8 mouse cellular contexts compared by ENCODE assay signal in genomic region chr9:72531996-72532380, GRCm38 (mm10). TPM values are rescaled to one million over a fixed set of nuclear protein-coding genes. Genes with fewer than 3 reads are reported as not detected.
DNase-seq lines count a peak whose midpoint lies in the region; ATAC-seq and TF ChIP-seq lines count a peak whose summit lies in the region.

Rfx7 (plus strand) TSS chr9:72532240.

- H3K27ac ChIP-seq in embryonic facial prominence, embryonic 15.5 days (replicated peaks): peak within 1 kb of the TSS; percentile 100
- H3K27ac ChIP-seq in kidney, embryonic 14.5 days (ENCODE audit: low read depth, low read length): peak within 1 kb of the TSS; percentile 99
- H3K27ac ChIP-seq in midbrain, postnatal 0 days (ENCODE audit: low read depth, low read length): peak within 1 kb of the TSS; percentile 100

- 1% methylated on average over 55 of the region's 63 CpGs for WGBS in embryonic facial prominence, embryonic 15.5 days
- WGBS in kidney, embryonic 14.5 days: 1% methylated on average over 41 of the region's 63 CpGs
- 10% methylated on average over 27 of the region's 63 CpGs for WGBS in midbrain, postnatal 0 days

- peak within 1 kb of the TSS; percentile 97 for H3K9ac ChIP-seq in embryonic facial prominence, embryonic 15.5 days
- H3K9ac ChIP-seq in kidney, embryonic 14.5 days (ENCODE audit: low read depth, low read length): peak within 1 kb of the TSS; percentile 97
- H3K9ac ChIP-seq in midbrain, postnatal 0 days (replicated peaks; ENCODE audit: low read length, poor library complexity, severe bottlenecking): peak within 1 kb of the TSS; percentile 91

- H3K9me3 ChIP-seq in embryonic facial prominence, embryonic 15.5 days (replicated peaks): no peaks in the 10 kb centered on the region
- H3K9me3 ChIP-seq in kidney, embryonic 14.5 days (ENCODE audit: control insufficient read depth, low read length): no peaks in the 10 kb centered on the region
- no peaks in the 10 kb centered on the region for H3K9me3 ChIP-seq in midbrain, postnatal 0 days (ENCODE audit: low read length)

- H3K4me1 ChIP-seq in embryonic facial prominence, embryonic 15.5 days: peaks cover 10% of the 10 kb centered on the region
- H3K4me1 ChIP-seq in kidney, embryonic 14.5 days (ENCODE audit: control insufficient read depth, insufficient read depth, low read length): peaks cover 4% of the 10 kb centered on the region; the same call in 1 of the 2 replicates
- peaks cover 5% of the 10 kb centered on the region for H3K4me1 ChIP-seq in midbrain, postnatal 0 days (ENCODE audit: insufficient read depth, low read length)

- no peak for TF ChIP-seq CTCF in midbrain, postnatal 0 days (IDR thresholded peaks at IDR 0.05)

- peak; percentile 53 for ATAC-seq in CD4-positive, CD25-positive, alpha-beta regulatory T cell, adult 4 months
- ATAC-seq in embryonic facial prominence, embryonic 15.5 days (ENCODE audit: insufficient number of reproducible peaks, low FRiP score, low TSS enrichment, low read depth): peak; percentile 89
- peak; percentile 89 for ATAC-seq in kidney, embryonic 14.5 days (ENCODE audit: low FRiP score, low TSS enrichment)
- peak; percentile 91 for ATAC-seq in midbrain, postnatal 0 days (ENCODE audit: low FRiP score)

- H3K4me3 ChIP-seq in embryonic facial prominence, embryonic 15.5 days (replicated peaks): peak within 1 kb of the TSS; percentile 91
- peak within 1 kb of the TSS; percentile 94 for H3K4me3 ChIP-seq in kidney, embryonic 14.5 days (ENCODE audit: low read length)
- H3K4me3 ChIP-seq in midbrain, postnatal 0 days (ENCODE audit: low read depth, low read length): peak within 1 kb of the TSS; percentile 90

- DNase-seq in brain, adult 2 months (ENCODE audit: low read depth, low spot score): peak; percentile 91
- DNase-seq in heart, adult 9 months (ENCODE audit: low spot score in 2 of 2): peak; percentile 54 to 70
- DNase-seq in liver: peak; percentile 83
- peak; percentile 91 for DNase-seq in midbrain, postnatal 0 days (ENCODE audit: low spot score)
- peak; percentile 76 to 88 for DNase-seq in spleen, postnatal 4 days (ENCODE audit: low spot score in 2 of 2)

- H3K36me3 ChIP-seq in embryonic facial prominence, embryonic 15.5 days: no peaks in the 10 kb centered on the region
- no peaks in the 10 kb centered on the region for H3K36me3 ChIP-seq in kidney, embryonic 14.5 days (ENCODE audit: control insufficient read depth, insufficient read depth, low read length)
- no peaks in the 10 kb centered on the region for H3K36me3 ChIP-seq in midbrain, postnatal 0 days (ENCODE audit: insufficient read depth, low read length)

- H3K27me3 ChIP-seq in embryonic facial prominence, embryonic 15.5 days: no peaks in the 10 kb centered on the region
- H3K27me3 ChIP-seq in kidney, embryonic 14.5 days (ENCODE audit: control insufficient read depth, insufficient read depth, low read length): no peaks in the 10 kb centered on the region
- no peaks in the 10 kb centered on the region for H3K27me3 ChIP-seq in midbrain, postnatal 0 days (ENCODE audit: insufficient read depth, low read length)

- H3K4me2 ChIP-seq in embryonic facial prominence, embryonic 15.5 days (replicated peaks): peak within 1 kb of the TSS; percentile 63
- H3K4me2 ChIP-seq in kidney, embryonic 14.5 days (replicated peaks; ENCODE audit: low read depth, low read length): peak within 1 kb of the TSS; percentile 67
- peak within 1 kb of the TSS; percentile 63 for H3K4me2 ChIP-seq in midbrain, postnatal 0 days (ENCODE audit: low read depth, low read length, poor library complexity, severe bottlenecking)

RNA-seq across cellular contexts. Expression of gene Rfx7, which starts in this region (rescaled TPM):
- 10 to 100 TPM; 18.3 to 22.9 TPM for polyA plus RNA-seq in CD4-positive, CD25-positive, alpha-beta regulatory T cell, adult 4 months (2017; shearing (Covaris generic))
- 9.8 and 10.3 TPM in 2 replicates for polyA plus RNA-seq in embryonic facial prominence, embryonic 15.5 days (2015; fragmentation: Nextera tagmentation; extraction: Ambion mirVana)
- polyA plus RNA-seq in kidney, embryonic 14.5 days (2014; fragmentation: Nextera tagmentation; extraction: Ambion mirVana): 20.3 and 24.2 TPM in 2 replicates
- 41.5 and 48.2 TPM in 2 replicates for total RNA-seq in midbrain, postnatal 0 days (2014; rRNA removed)
- 9.3 and 12.2 TPM in 2 replicates for polyA plus RNA-seq in midbrain, postnatal 0 days (2015; fragmentation: Nextera tagmentation; extraction: Ambion mirVana)

Comparison
In these comparisons a context has a peak if more than half of its experiments do, and no peak if none do; other contexts are left out.
1. Peak in every context shown above with its lines: DNase-seq, ATAC-seq, H3K4me3 ChIP-seq and H3K27ac ChIP-seq.